Mouse (Mus musculus): ENCODE measurements around the gene Plekha1.

GRCm38 (mm10) chr7:130818813-130819212, 46.7 kb upstream of the Plekha1 start:
- TF ChIP-seq E2F4 (IDR thresholded peaks at IDR 0.05; ENCODE audit: insufficient read depth) (no peak), POLR2A (IDR thresholded peaks at IDR 0.05; ENCODE audit: insufficient read length, low read depth) (no peak), USF1 (IDR thresholded peaks at IDR 0.05; ENCODE audit: low read depth) (no peak), MYOG (IDR thresholded peaks at IDR 0.05; ENCODE audit: control insufficient read depth in 1 of 3, insufficient read depth in 1 of 3, insufficient read length in 2 of 3, low read depth in 2 of 3) (no peak), MAX (IDR thresholded peaks at IDR 0.05; ENCODE audit: low read depth) (no peak), POLR2AphosphoS2 (IDR thresholded peaks at IDR 0.05; ENCODE audit: insufficient read length, low read depth) (no peak), CEBPB (IDR thresholded peaks at IDR 0.05; ENCODE audit: insufficient read depth, poor library complexity, severe bottlenecking) (no peak), SRF (IDR thresholded peaks at IDR 0.05; ENCODE audit: control insufficient read depth, insufficient read length, low read depth) (no peak), TCF3 (IDR thresholded peaks at IDR 0.05; ENCODE audit: insufficient read length, low read depth) (no peak), TCF12 (IDR thresholded peaks at IDR 0.05; ENCODE audit: insufficient read depth, poor library complexity, severe bottlenecking) (no peak), MYOD1 (IDR thresholded peaks at IDR 0.05; ENCODE audit: control insufficient read depth in 1 of 3, insufficient read length in 2 of 3, low read depth in 2 of 3) (no peak), REST (IDR thresholded peaks at IDR 0.05; ENCODE audit: insufficient read depth, insufficient read length) (no peak)
